Mouse (Mus musculus) forebrain, embryonic 13.5 days (tissue): ENCODE measurements at regions not wholly inside any gene's neighbourhood (a gene's known extent, or its start where the extent isn't known, plus 50 kb on each side); places are given as distances from the start of the nearest gene placed in this dataset.

Experiments used
- ATAC-seq: fragments of 200-750 bp; cut with Nextera tagmentation; 2 replicates; pipeline ENCODE4 v1.8.0; 2017
- H3K27ac ChIP-seq: fragments of 300-500 bp; sonication (generic); 2 replicates; pipeline ENCODE4 v1.5.1; 2015; ENCODE audit warnings: inconsistent platforms, mild to moderate bottlenecking, moderate library complexity
- H3K27me3 ChIP-seq: fragments of 300-500 bp; sonication (generic); 2 replicates; pipeline ENCODE4 v1.6.1; 2015; ENCODE audit warnings: mild to moderate bottlenecking, inconsistent platforms
- H3K36me3 ChIP-seq: fragments of 300-500 bp; sonication (generic); 2 replicates; pipeline ENCODE4 v1.6.1; 2015; ENCODE audit warnings: mild to moderate bottlenecking, inconsistent platforms; ENCODE audit not compliant: poor library complexity, severe bottlenecking
- H3K4me1 ChIP-seq: fragments of 300-500 bp; sonication (generic); 2 replicates; pipeline ENCODE4 v1.6.1; 2015; ENCODE audit warnings: inconsistent platforms
- H3K4me2 ChIP-seq: fragments of 300-500 bp; sonication (generic); 2 replicates; pipeline ENCODE4 v1.6.1; 2015; ENCODE audit warnings: inconsistent platforms, mild to moderate bottlenecking, moderate library complexity
- H3K4me3 ChIP-seq: fragments of 300-500 bp; sonication (generic); 2 replicates; pipeline ENCODE4 v1.5.1; 2015; ENCODE audit warnings: mild to moderate bottlenecking, inconsistent platforms
- H3K9ac ChIP-seq: fragments of 300-500 bp; sonication (generic); 2 replicates; pipeline ENCODE4 v1.6.1; 2015; ENCODE audit warnings: mild to moderate bottlenecking, inconsistent platforms
- H3K9me3 ChIP-seq: fragments of 300-500 bp; sonication (generic); replicated peaks from 2 replicates; pipeline ENCODE4 v1.6.1; 2016; ENCODE audit warnings: inconsistent platforms
- WGBS: fragments of 180-500 bp; shearing (Covaris S2); methylation state at CpG from one replicate; pipeline ENCODE4 v1.1.7; 2015; 5-methylcytosine and 5-hydroxymethylcytosine counted together

GRCm38 (mm10) chr8:46898697-46899445 lies 87.8 kb upstream of the Enpp6 start:
- WGBS = 55% methylated on average over 5 of the region's 5 CpGs
- H3K4me1 ChIP-seq = no peaks in the 10 kb centered on the region

GRCm38 (mm10) chr8:46900826-46901225 lies 85.9 kb upstream of the Enpp6 start:
- Histone ChIP-seq H3K27me3 (peaks cover 27% of the 10 kb centered on the region; the same call in 1 of the 2 replicates), H3K9ac (no peak overlapping the region), H3K4me1 (no peaks in the 10 kb centered on the region), H3K36me3 (no peaks in the 10 kb centered on the region), H3K9me3 (no peaks in the 10 kb centered on the region), H3K27ac (no peak overlapping the region), H3K4me2 (no peak overlapping the region), H3K4me3 (no peak overlapping the region)
- WGBS = 46% methylated on average over 4 of the region's 4 CpGs
- peak; percentile 63; the same call in 1 of the 2 replicates for ATAC-seq

More at GRCm38 (mm10) chr8:46898697-46899445, 87.8 kb upstream of the Enpp6 start:
- no peak overlapping the region for H3K4me3 ChIP-seq
- H3K9ac ChIP-seq = no peak overlapping the region
- no peaks in the 10 kb centered on the region for H3K9me3 ChIP-seq
- 0 out of 2 replicates have a peak, but pooled peaks cover 18% of the 10 kb centered on the region for H3K27me3 ChIP-seq
- no peak overlapping the region for H3K4me2 ChIP-seq
- H3K36me3 ChIP-seq = no peaks in the 10 kb centered on the region
- no peak overlapping the region for H3K27ac ChIP-seq
- ATAC-seq = no peak

DNA sequence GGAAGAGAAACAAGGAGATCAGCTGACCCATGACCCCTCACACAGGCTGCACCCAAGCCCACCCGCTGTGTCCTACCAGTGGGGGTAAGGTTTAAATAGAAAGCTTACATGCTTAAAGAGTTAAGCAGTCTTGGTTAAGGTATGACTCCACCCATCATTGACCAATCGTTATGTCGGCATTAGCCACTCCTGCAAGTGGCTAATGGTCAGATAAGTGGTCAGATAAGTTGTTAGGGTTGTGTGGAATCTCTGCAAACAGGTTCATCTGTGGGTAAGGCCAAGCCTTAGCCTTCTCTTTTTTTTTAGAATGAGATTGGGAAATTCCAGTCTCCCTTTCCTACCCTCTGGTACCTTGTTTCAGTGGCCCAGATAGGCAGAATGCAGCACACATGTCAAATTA lies 82.0 kb upstream of the Enpp6 start:
- Histone ChIP-seq H3K27me3 (peaks cover 8% of the 10 kb centered on the region; the same call in 1 of the 2 replicates), H3K4me2 (no peak overlapping the region), H3K36me3 (no peaks in the 10 kb centered on the region), H3K9me3 (no peaks in the 10 kb centered on the region), H3K4me3 (no peak overlapping the region), H3K4me1 (no peaks in the 10 kb centered on the region), H3K27ac (no peak overlapping the region), H3K9ac (no peak overlapping the region)
- no peak for ATAC-seq
- WGBS = 51% methylated on average over 3 of the region's 3 CpGs

- H3K27me3 ChIP-seq = peaks cover 8% of the 10 kb centered on the region; the same call in 1 of the 2 replicates
- H3K9ac ChIP-seq = no peak overlapping the region
- no peaks in the 10 kb centered on the region for H3K4me1 ChIP-seq
- H3K27ac ChIP-seq = no peak overlapping the region
- no peak; the same call in 1 of the 2 replicates for ATAC-seq
- WGBS = 5% methylated on average over 11 of the region's 11 CpGs
- no peaks in the 10 kb centered on the region for H3K36me3 ChIP-seq
- no peaks in the 10 kb centered on the region for H3K9me3 ChIP-seq
- no peak overlapping the region for H3K4me3 ChIP-seq
- H3K4me2 ChIP-seq = peak overlapping the region; percentile 33; the same call in 1 of the 2 replicates
These were observed 79.3 kb upstream of the Enpp6 start for GRCm38 (mm10) chr8:46907390-46907789.

DNA sequence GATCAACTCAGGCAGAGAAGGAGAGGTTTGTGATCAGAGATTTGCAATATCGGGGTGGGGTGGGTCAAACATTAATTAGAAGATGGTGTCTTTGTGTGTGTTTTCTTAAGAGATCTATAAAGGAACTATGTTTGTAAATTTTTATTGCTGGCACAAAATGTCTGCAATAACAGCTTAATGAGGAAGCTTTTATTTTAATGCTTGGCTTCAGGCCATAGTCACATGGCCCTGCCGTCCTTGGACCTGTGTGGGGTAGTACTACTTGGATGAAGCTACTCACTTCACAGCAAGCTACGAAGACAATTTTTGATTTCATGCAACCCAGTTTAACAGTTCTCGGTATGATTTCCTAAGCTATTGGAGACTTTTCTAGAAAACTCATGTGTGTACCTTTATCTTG lies 78.5 kb upstream of the Enpp6 start:
- H3K27me3 ChIP-seq = peaks cover 8% of the 10 kb centered on the region; the same call in 1 of the 2 replicates
- no peaks in the 10 kb centered on the region for H3K4me1 ChIP-seq
- ATAC-seq = no peak
- no peaks in the 10 kb centered on the region for H3K9me3 ChIP-seq
- WGBS = 77% methylated on average over 4 of the region's 4 CpGs
- H3K36me3 ChIP-seq = no peaks in the 10 kb centered on the region
- H3K4me2 ChIP-seq = no peak overlapping the region
- H3K4me3 ChIP-seq = no peak overlapping the region
- H3K27ac ChIP-seq = no peak overlapping the region
- no peak overlapping the region for H3K9ac ChIP-seq

GRCm38 (mm10) chr8:46913956-46914355 lies 72.7 kb upstream of the Enpp6 start:
- no peaks in the 10 kb centered on the region for H3K9me3 ChIP-seq
- no peak overlapping the region for H3K4me2 ChIP-seq
- H3K9ac ChIP-seq = no peak overlapping the region
- H3K4me3 ChIP-seq = no peak overlapping the region
- H3K27ac ChIP-seq = no peak overlapping the region
- H3K4me1 ChIP-seq = no peaks in the 10 kb centered on the region
- WGBS = 46% methylated on average over 5 of the region's 5 CpGs
- no peaks in the 10 kb centered on the region for H3K36me3 ChIP-seq
- H3K27me3 ChIP-seq = no peaks in the 10 kb centered on the region
- ATAC-seq = no peak

GRCm38 (mm10) chr8:46920071-46920470 lies 66.6 kb upstream of the Enpp6 start:
- no peaks in the 10 kb centered on the region for H3K27me3 ChIP-seq
- H3K9me3 ChIP-seq = no peaks in the 10 kb centered on the region
- no peak overlapping the region for H3K4me2 ChIP-seq
- H3K4me3 ChIP-seq = no peak overlapping the region
- no peak overlapping the region for H3K27ac ChIP-seq
- no peaks in the 10 kb centered on the region for H3K36me3 ChIP-seq
- 40% methylated on average over 3 of the region's 3 CpGs for WGBS
- no peak overlapping the region for H3K9ac ChIP-seq
- no peak for ATAC-seq
- peaks cover 4% of the 10 kb centered on the region; the same call in 1 of the 2 replicates for H3K4me1 ChIP-seq

- Histone ChIP-seq H3K36me3 (no peaks in the 10 kb centered on the region), H3K4me3 (no peak overlapping the region), H3K9me3 (no peaks in the 10 kb centered on the region), H3K27ac (no peak overlapping the region), H3K27me3 (no peaks in the 10 kb centered on the region), H3K4me1 (peaks cover 8% of the 10 kb centered on the region; the same call in 1 of the 2 replicates), H3K4me2 (no peak overlapping the region), H3K9ac (no peak overlapping the region)
- no peak for ATAC-seq
- WGBS = 96% methylated on average over 11 of the region's 11 CpGs
These were observed 65.6 kb upstream of the Enpp6 start for GRCm38 (mm10) chr8:46921075-46921474.

- Histone ChIP-seq H3K4me2 (no peak overlapping the region), H3K27ac (no peak overlapping the region), H3K36me3 (no peaks in the 10 kb centered on the region), H3K4me1 (peaks cover 8% of the 10 kb centered on the region; the same call in 1 of the 2 replicates), H3K27me3 (no peaks in the 10 kb centered on the region), H3K4me3 (no peak overlapping the region), H3K9ac (no peak overlapping the region), H3K9me3 (no peaks in the 10 kb centered on the region)
- WGBS = 90% methylated on average over 7 of the region's 7 CpGs
- no peak for ATAC-seq
These were observed 65.1 kb upstream of the Enpp6 start for GRCm38 (mm10) chr8:46921585-46921984.

DNA sequence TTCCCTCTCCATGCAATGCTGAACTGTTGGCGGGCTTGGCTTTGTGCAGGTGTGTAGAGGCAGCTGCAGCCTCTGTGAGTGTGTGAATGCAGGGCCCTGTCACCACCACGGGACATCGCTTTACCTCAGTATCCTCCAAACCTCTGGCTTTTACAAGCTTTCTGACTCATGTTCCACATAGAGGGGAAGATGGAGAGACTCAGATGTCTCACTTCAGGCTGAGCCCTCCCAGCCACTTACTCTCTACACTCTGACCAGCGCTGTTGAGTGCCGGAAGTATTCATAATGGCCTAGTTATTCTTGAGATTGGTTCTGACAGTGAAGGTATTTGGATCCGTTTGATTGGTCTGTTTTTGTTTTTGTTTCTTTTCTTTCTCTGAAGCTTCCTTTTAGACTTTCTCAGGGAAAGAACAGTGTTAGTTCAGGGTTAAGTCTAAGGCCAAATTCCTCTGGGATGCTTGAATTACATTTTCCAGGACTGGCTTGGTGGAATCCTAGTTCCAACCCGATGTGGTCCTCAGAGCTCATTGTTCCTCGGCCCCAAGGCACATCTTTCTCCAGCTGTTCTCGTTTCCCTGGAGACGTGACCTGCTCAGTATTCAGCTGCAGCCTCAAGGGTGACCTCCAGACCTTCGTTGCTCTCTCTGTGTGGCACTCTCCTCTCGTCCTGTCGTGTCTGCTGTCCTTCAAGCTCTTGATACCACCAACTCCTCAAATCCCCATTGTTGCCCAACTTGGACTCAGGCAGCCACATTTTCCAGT lies 61.7 kb upstream of the Enpp6 start:
- Histone ChIP-seq H3K27me3 (no peaks in the 10 kb centered on the region), H3K9me3 (no peaks in the 10 kb centered on the region), H3K27ac (no peak overlapping the region), H3K4me1 (peaks cover 8% of the 10 kb centered on the region; the same call in 1 of the 2 replicates), H3K36me3 (no peaks in the 10 kb centered on the region), H3K4me3 (no peak overlapping the region), H3K9ac (no peak overlapping the region), H3K4me2 (no peak overlapping the region)
- ATAC-seq = no peak
- 30% methylated on average over 13 of the region's 13 CpGs for WGBS

DNA sequence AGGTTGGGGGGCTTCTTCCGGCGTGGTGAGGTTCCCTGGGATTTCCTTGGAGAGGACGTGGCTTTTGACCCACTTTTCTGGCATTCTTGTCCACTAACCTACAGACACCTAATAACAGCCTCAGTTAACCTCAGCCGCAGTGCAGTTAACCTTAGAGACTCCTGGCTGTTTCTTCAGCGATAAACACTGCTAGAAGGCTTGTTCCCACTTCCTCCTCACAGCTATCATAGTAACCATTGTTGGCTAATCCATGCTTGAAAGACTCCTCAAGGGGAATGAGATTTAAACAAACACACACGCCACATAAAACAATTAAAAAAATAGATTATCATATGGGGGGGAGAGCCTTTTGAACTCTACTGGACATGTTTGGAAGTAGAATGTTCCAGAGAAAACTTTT lies 58.0 kb upstream of the Enpp6 start:
- Histone ChIP-seq H3K4me1 (peaks cover 8% of the 10 kb centered on the region; the same call in 1 of the 2 replicates), H3K9ac (no peak overlapping the region), H3K27ac (no peak overlapping the region), H3K27me3 (no peaks in the 10 kb centered on the region), H3K9me3 (no peaks in the 10 kb centered on the region), H3K36me3 (no peaks in the 10 kb centered on the region), H3K4me2 (no peak overlapping the region), H3K4me3 (no peak overlapping the region)
- WGBS = 84% methylated on average over 6 of the region's 6 CpGs
- no peak for ATAC-seq

- H3K27me3 ChIP-seq = no peaks in the 10 kb centered on the region
- WGBS = 84% methylated on average over 6 of the region's 6 CpGs
- no peak overlapping the region for H3K4me3 ChIP-seq
- ATAC-seq = no peak
- no peaks in the 10 kb centered on the region for H3K36me3 ChIP-seq
- no peaks in the 10 kb centered on the region for H3K9me3 ChIP-seq
- no peak overlapping the region for H3K27ac ChIP-seq
- no peak overlapping the region for H3K4me2 ChIP-seq
- peaks cover 8% of the 10 kb centered on the region; the same call in 1 of the 2 replicates for H3K4me1 ChIP-seq
- no peak overlapping the region for H3K9ac ChIP-seq
These were observed 57.0 kb upstream of the Enpp6 start for GRCm38 (mm10) chr8:46929678-46930077.
